Mouse (Mus musculus): ENCODE measurements around the gene Ldb1. TPM values are rescaled to one million over a fixed set of nuclear protein-coding genes. Genes with fewer than 3 reads are reported as not detected.
A peak's percentile ranks its signal among the peaks of the same experiment; 100 is the strongest.

The Ldb1 gene
- total RNA-seq (2017) = 136 and 160 TPM in 2 replicates

DNA sequence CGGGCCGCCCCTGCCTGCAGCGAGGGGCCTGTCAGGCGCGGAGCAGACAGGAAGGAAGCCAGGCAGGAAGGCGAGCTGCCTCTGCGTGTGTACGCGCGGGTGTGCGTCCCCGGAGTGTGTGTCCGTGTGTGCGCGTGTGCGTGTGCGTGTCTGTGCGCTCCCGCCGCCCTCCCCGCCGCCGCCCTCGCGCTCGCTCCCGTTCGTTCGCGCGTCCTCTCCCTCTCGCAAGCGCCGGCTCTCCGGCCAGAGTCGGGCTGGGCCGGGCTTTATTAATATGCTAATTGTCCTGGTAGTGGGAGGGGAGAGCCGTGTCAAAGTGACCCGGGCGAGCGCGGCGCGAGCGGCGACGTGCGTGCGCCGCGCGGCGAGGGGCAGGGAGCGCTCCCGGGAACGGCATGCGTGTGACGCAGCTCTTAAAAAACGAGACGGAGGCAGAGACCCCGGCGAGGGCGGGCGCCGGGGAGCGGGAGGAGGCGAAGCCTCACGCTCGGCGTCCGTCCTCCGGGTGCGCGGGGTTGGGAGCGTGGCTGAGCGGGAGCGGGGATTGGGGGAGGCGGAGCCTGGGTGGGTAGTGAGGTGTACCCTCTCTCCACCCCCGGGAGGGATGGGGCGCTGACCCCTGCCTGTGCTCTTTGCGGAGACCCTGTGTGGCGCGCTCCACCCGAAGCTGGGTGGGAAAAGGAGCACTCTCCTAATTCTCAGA lies at the start of gene Ldb1:
TSS of gene Ldb1 (minus strand) at position 222 of the 703 bp plus-strand sequence.
- ATAC-seq (replicated peaks; ENCODE audit: low read depth, poor library complexity, severe bottlenecking) = peak; percentile 48

DNA sequence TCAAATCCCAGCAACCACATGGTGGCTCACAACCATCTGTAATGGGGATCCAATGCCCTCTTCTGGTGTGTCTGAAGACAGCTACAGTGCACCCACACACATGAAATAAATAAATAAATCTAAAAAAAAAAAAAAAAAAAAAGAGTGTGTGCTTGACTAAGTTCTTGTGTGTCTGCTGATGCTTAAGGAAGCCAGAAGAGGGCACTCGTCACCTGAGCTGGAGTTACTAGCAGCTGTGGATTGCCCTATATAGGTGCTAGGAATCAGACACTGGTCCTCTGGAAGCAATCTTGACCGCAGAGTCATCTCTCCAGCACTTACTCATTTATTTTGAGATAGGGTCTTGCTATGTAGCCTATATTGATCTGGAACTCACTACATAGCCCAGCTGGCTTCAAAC lies 49.1 kb upstream of the Ldb1 start:
- no peak for ATAC-seq (replicated peaks; ENCODE audit: low read depth, poor library complexity, severe bottlenecking)

DNA sequence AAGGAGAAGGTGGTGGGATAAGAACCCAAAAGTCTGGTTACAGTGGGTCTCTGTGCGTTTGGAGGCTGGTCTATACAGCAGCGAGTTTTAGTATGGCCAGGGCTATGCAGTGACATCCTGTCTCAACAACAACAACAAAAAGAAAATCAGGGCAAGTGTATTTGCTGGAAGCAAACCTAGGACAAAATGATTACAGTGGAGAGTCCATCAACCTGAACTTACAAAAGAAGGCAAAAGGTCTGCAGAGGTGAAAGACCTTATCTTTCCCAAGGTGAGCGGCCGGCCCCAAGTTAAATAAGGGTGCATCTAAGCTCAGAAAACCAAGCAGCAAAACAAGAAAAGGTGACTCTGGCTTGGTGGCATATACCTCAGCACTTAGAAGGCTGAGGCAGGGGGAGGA lies 46.6 kb upstream of the Ldb1 start:
- no peak for ATAC-seq (replicated peaks; ENCODE audit: low read depth, poor library complexity, severe bottlenecking)

DNA sequence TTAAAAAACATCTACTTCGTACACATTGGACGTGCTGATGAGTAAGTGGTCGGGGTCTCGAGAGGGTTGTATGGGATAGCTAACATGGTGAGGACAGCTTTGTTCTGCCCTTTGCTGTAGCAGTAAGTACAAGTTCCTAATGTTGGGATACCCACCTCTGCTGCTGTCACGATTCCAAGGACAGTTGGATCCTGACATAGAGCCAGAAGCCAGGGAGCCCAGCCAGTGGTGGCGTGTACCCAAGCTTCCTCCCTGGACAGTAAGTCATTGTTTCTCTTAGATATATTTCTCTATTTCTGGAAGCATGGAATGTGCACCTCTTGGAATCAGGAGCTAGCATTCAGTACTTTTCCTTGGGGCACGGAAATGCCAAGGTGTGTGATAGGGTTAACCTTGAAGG lies 42.9 kb upstream of the Ldb1 start:
- ATAC-seq (replicated peaks; ENCODE audit: low read depth, poor library complexity, severe bottlenecking) = no peak

DNA sequence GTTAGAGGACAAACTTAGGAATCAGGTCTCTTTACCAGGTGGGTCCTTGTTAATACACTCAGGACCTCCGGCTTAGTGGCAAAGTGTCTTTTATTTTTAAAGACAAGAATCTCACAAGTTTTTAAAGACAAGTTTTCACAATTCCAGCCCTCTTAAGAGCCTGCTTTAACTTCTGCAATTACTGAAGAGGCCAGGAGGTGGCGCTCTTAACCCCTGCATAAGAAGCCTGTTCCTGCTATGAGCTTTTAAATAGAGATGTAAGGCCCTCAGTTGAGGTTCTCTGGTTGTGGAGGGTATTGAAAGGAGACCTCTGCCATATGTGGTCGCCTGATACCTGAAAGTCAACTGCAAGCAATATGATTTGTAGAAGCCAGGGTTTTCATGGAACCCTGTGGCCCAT lies 41.3 kb upstream of the Ldb1 start:
- ATAC-seq (replicated peaks; ENCODE audit: low read depth, poor library complexity, severe bottlenecking) = peak; percentile 80

DNA sequence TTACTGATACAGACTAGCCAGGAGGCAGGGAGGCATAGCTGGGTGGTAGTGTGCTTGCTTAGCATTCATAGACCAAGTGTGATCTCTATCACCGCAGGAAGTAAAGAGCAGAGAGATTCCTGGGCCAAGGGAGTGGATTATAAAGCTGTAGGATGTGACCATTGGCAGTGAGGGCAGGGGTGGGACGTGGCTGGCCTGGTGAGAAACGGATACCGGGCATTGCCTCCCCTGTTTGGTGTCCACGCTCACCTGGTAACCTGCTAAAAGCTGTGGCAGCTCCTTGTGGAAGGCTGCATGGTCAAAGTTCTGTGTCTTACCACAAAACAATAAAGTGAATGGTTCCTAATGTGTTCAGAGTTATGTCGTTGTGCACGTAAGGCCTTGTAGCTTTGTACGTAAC lies 40.2 kb upstream of the Ldb1 start:
- no peak for ATAC-seq (replicated peaks; ENCODE audit: low read depth, poor library complexity, severe bottlenecking)

DNA sequence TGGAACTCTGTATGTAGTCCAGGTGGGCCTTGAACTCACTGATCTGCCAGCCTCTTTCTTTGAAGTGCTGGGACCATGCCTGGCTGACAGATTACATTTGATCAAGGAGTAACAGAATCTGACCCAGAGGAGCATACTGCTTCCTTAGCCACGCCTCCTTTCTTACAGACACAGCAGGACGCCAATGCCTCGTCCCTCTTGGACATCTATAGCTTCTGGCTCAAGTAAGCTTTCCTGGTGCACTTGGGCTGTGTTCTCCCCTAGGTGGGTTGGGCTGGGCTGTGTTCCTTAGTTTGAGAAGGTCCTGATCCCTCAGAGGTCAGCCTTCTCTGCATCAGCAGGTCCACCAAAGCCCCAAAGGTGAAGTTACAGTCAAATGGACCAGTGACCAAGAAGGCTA lies 33.5 kb upstream of the Ldb1 start:
- ATAC-seq (replicated peaks; ENCODE audit: low read depth, poor library complexity, severe bottlenecking) = no peak

DNA sequence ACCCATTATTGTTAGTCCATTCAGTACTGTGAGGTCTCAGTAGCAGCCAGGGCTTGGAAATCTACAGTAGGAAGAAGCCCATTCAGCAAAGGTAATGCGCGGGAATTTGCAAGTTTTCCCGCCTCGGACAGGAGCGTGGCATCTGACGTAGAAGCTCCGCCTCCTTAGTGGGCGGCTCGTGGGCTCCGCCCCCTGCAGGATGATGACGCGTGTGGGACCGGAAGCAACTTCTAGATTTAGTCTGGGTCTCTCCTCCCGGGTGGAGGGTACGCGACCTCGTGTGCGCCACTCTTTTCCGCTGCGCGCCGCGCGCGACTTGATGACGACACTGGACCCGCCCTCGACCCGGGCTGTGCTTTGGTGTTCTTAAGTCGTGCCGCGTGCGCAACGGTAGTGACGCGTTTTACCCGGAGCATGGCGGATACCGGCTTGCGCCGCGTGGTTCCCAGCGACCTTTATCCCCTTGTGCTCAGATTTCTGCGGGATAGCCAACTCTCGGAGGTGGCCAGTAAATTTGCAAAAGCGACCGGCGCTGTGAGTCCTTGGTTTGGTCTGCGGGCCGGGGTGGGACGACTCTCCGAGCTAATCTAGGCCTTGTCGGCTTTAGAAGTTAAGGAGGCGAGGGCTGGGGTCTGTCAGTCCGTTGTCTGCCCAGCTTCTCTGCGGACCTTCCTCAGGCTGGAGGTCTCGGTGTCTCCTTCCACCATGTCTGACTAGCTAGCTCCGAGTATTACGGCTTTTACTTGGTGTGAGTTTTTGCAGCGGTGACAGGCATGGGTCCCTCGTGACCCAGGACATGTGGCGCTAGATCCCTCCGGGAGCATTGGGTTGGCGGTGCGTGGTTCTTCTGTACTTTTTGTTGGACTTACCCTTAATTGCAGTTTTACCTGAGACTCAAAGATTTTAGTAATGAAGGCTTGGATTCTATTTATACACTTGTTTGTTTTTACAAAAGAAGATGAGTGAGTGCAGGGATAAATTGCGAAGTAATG lies 30.9 kb upstream of the Ldb1 start, which contains the start of gene Nolc1:
TSS of gene Nolc1 (plus strand) at position 248 of the 992 bp plus-strand sequence.
- peak; percentile 98 for ATAC-seq (replicated peaks; ENCODE audit: low read depth, poor library complexity, severe bottlenecking)

DNA sequence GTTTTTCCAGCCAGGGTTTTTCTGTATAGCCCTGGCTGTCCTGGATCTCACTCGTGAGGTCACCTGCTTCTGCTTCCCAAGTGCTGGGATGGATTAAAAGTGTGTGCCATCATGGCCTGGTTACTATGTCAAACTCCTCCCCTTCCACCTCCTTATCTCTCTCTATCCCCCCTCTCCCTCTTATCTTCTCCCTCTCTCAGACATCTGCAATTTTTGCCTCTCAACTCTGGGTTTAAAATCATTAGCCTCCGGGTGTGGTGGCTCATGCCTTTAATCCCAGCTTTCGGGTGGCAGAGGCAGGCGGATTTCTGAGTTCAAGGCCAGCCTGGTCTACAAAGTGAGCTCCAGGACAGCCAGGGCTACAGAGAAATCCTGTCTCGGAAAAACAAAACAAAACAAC lies 29.3 kb upstream of the Ldb1 start:
- ATAC-seq (replicated peaks; ENCODE audit: low read depth, poor library complexity, severe bottlenecking) = no peak

DNA sequence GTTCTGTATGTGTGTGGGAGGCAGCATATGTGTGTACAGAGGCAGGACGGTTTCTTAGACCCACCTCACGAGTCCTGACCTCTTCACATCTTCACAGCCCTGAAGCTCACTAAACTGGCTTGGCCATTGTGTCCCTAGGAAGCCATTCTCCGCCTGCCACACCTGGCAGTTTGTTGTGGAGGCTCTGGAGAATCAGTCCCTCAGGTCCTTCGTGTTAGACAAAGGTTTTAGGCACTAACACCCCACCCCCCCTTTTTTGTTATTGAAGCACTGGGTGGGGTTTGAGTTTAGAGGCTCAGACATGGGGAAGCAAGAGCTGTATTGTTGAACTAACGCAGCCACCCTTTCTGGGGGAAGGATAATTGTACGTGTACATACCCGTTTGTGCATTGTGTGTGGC lies 28.3 kb upstream of the Ldb1 start:
- ATAC-seq (replicated peaks; ENCODE audit: low read depth, poor library complexity, severe bottlenecking) = no peak

DNA sequence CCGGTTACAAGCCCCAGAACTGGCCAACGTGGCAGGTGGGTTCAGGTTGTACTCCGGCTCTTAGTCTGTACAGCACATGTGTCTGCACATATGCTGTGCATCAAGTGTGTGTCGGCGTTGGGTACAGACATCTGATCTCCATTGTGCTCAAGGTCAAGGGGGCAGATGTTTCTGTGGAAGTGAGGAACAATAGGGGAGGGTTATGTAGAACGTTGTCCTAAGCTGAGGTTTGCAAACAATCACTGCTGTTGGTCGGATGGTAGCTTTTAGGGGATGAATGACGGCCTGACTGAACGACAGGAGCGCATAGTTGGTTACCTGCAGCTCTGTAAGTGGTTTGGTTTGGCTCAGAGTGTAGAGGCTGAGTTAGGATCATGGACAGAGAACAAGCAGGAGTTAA lies 23.0 kb upstream of the Ldb1 start:
- ATAC-seq (replicated peaks; ENCODE audit: low read depth, poor library complexity, severe bottlenecking) = no peak

DNA sequence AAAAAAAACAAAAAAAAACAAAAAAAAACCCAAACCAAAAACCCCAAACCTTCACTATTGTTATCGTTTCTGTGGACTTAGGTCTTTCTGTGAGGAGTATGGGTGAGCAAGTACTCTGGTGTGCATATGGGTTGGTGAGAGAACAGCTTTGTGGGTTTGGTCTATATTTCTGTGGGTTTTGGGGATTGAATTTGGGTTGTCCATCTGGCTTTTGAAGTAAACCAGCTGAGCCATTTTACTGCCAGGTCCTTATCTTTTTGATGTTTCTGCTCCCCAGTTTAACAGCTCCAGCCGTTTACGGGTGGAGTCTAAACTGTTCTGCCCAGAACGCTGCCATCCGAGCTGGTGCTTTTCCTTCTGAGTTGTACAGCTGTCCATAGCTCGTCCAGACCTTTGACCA lies 15.8 kb upstream of the Ldb1 start:
- no peak for ATAC-seq (replicated peaks; ENCODE audit: low read depth, poor library complexity, severe bottlenecking)

DNA sequence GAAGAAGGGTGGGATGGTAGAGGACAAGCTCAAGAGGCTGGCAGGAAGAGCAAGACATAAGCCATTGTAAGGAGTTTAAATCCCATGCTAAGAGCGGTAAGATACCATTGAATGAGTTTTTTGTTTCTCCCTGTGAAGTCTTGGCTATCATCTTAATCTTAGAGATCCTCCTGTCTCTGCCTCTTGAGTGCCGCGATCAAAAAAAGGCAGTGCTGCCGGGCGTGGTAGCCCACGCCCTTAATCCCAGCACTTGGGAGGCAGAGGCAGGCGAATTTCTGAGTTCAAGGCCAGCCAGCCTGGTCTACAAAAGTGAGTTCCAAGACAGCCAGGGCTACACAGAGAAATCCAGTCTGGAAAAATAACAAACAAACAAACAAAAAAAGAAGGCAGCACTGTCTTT lies 13.5 kb upstream of the Ldb1 start:
- no peak for ATAC-seq (replicated peaks; ENCODE audit: low read depth, poor library complexity, severe bottlenecking)

DNA sequence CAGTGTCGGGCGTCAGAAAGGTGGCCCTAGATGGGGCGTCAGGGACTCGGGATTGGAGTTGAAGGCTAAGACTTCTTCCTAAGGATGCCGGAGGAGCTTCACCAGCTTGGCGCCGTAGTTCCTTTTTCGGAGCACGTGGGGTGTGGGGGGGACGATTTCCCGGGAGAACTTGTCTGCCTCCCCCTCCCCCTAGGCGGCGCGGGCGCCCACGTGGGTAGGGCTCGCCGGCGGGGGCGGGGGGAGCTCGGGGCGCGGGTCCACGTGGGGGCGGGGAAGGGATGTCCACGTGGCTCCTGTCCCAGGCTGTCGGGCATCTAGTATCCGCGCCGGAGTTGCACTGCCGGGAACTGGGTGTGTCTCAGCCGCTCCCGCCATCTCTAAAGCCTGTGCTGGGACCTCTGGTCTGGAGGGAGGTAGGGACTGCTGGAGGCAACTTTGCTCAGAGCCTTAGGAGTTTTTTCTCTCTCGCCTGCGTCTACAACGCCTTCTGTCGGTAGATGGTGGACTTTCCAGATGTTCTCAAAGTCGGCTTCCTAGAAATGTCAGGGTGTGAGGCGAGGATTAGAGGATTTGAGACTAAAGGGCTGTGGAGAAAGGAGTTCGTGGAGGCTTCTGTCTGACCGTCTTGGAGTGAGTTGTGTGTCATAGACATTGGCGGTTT lies 12.1 kb upstream of the Ldb1 start:
- peak; percentile 58 for ATAC-seq (replicated peaks; ENCODE audit: low read depth, poor library complexity, severe bottlenecking)

DNA sequence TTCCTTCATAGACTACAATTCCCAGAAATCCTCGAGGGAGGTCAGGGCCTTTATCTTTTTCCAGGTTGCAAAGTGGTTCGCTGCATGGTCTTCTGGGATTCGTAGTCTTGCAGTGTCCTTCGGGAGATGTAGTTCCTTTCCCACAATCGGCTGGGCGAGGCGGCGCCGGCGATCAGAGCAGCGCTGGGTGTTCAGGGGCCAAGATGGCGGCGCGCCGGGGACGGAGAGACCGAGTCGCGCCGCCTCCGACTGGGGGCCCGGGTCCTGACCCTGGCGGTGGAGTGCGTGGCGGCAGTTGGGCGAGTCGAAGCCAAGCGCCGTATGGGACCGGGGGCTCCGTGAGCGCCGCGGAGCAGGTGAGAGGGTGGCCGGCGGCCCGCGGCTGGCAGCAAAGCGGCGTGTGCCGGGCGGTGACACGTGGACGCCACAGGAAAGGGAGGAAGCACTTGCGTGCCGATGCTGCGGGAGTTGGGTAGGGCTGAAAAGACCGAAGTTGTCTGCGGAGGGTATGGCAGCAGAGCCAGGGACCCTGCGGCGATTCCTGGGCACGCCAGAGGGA lies 11.5 kb upstream of the Ldb1 start:
- ATAC-seq (replicated peaks; ENCODE audit: low read depth, poor library complexity, severe bottlenecking) = peak; percentile 86

DNA sequence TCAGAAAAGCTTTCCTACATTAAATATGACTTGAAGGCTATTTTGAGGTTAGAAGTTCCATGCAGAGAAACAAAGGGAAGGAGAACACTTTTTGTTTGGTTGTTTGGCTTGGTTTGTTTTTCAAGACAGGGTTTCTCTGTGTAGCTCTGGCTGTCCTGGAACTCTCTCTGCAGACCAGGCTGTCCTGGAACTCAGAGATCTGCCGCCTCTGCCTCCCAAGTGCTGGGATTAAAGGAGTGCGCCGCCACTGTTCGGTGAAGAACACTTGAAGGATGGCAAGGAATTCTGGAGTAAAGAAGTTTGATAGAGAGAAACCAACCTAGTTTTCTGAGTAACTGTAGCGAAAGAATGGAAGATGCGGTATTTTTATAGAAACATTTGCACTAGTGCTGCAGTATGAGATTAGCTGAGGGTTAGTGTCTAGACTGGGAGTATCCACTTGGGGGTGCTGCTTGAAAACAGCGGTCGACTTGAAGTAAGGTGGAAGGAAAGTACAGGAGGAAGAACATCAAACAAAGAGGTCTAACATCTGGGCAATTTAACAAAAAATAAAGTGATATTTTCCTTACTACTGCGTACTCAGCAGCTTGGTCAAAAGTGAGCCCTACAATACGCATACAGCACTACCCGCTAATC lies 10.9 kb upstream of the Ldb1 start:
- peak; percentile 79 for ATAC-seq (replicated peaks; ENCODE audit: low read depth, poor library complexity, severe bottlenecking)

DNA sequence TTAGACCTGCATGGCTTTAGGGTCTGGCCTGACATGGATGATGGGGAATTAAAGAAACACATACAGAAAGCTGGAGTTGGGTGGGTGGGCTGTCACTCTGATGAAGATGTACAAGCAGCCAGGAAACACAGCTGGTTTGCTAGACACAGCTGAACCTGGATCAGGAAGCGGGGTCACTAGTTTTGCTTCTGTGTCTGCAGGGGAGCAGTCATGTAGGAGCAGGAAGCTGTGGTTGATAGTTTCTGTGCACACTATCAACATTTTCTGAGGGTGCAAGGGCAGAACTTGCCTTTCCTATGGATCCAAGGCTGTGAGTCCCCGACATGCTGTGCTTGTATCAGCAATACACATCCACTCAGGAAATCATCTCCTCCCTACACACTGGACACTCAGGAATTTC lies 5.4 kb upstream of the Ldb1 start:
- ATAC-seq (replicated peaks; ENCODE audit: low read depth, poor library complexity, severe bottlenecking) = peak; percentile 70

DNA sequence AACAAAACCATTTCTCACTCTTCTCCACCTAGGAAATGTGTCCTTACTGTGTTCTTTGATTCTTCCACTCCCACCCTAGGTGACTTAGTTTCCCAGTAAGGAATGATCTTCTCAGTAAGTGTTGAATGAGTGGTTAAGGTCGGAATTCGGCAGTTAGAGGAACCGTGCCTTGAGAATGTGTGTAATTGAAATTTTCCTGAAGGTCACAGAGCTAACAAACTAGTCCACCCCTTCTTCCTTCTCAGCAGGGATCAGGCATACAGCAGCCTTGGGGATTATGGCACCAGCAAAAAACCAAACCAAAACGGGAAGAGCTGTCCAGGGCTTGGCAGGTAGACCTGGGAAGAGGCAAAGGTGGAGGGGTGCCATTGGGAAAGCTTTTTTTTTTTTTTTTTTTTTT lies 4.1 kb upstream of the Ldb1 start:
- ATAC-seq (replicated peaks; ENCODE audit: low read depth, poor library complexity, severe bottlenecking) = no peak

DNA sequence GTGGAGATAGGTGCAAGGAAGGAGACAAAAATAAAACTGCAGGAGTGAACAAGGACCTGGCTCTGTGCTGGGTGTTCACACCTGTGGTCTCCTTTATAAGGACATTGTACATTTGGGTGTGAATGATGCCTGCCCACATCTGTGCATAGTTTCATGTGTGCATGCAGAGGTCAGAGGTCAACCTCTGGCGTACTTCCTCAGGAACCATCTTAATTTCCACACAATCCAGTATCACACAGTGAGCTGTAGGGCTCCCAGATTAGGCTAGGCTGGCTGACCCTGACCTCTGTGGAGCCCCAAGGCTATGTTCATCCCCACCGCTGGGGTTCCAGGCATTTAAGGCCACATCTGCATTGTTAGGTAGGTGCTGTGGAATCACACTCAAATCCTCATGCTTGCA lies 2.4 kb upstream of the Ldb1 start:
- ATAC-seq (replicated peaks; ENCODE audit: low read depth, poor library complexity, severe bottlenecking) = no peak

DNA sequence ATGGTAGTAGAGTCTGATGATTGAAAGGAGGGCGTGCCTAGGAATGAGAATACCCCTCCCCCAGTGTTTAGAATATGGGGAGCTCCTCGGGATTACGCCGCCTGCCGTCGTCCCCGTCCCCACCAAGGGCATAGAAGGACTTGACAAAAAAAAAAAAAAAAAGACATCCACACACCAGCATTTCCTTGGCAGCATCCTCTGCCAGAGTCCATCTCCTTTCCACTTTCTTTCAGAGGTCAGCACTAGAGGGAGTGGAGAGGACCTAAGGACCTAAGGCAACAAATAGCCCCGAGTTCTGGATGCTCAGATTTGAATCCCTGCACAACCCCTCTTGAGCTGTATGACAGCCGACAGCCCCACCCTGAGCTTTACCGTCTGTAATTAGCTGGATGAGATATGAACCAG lies 1.6 kb upstream of the Ldb1 start:
- ATAC-seq (replicated peaks; ENCODE audit: low read depth, poor library complexity, severe bottlenecking) = no peak

All from common myeloid progenitor, adult 5-6 weeks (primary cell).